Mouse (Mus musculus): ENCODE measurements around the gene Mtrr.

- TF ChIP-seq CTCF (IDR thresholded peaks at IDR 0.05; ENCODE audit: borderline replicate concordance, extremely low read depth, insufficient read depth, insufficient read length) (no peak), POLR2A (IDR thresholded peaks at IDR 0.05; ENCODE audit: borderline replicate concordance, extremely low read depth, insufficient read depth, insufficient read length, poor library complexity, severe bottlenecking) (no peak)
These were observed 40.8 kb upstream of the Mtrr start for GRCm38 (mm10) chr13:68622792-68623191.
